Mouse (Mus musculus) testis, postnatal 10 days (tissue): ENCODE measurements around the gene Matk.

ENCODE experiments used
- DNase-seq: peaks from one replicate; pipeline ENCODE4 v3.0.0; 2021; ENCODE audit warnings: low spot score

Matk gene

GRCm38 (mm10) chr10:81303761-81304160, 51.0 kb downstream of the Matk start:
- DNase-seq = no peak

- peak; percentile 74 for DNase-seq
Observed at GRCm38 (mm10) chr10:81304597-81305238, 52.0 kb downstream of the Matk start.

GRCm38 (mm10) chr10:81305663-81306062, 52.9 kb downstream of the Matk start:
- no peak for DNase-seq

GRCm38 (mm10) chr10:81306173-81306668, 53.5 kb downstream of the Matk start:
- DNase-seq = no peak

GRCm38 (mm10) chr10:81306837-81307682, 54.3 kb downstream of the Matk start:
- DNase-seq = no peak

- DNase-seq = no peak
Observed at GRCm38 (mm10) chr10:81309571-81309970, 56.8 kb downstream of the Matk start.
